Mouse (Mus musculus) lung, postnatal 0 days (tissue): ENCODE measurements around the gene Ddx27.

ENCODE experiments used
- CTCF ChIP-seq: IDR thresholded peaks from 2 replicates; pipeline ENCODE4 v1.5.1; 2016; ENCODE audit warnings: antibody characterized with exemption, mild to moderate bottlenecking
- EP300 ChIP-seq: IDR thresholded peaks from 2 replicates; pipeline ENCODE4 v1.6.1; 2016; ENCODE audit warnings: antibody characterized with exemption, mild to moderate bottlenecking, control low read depth

DNA sequence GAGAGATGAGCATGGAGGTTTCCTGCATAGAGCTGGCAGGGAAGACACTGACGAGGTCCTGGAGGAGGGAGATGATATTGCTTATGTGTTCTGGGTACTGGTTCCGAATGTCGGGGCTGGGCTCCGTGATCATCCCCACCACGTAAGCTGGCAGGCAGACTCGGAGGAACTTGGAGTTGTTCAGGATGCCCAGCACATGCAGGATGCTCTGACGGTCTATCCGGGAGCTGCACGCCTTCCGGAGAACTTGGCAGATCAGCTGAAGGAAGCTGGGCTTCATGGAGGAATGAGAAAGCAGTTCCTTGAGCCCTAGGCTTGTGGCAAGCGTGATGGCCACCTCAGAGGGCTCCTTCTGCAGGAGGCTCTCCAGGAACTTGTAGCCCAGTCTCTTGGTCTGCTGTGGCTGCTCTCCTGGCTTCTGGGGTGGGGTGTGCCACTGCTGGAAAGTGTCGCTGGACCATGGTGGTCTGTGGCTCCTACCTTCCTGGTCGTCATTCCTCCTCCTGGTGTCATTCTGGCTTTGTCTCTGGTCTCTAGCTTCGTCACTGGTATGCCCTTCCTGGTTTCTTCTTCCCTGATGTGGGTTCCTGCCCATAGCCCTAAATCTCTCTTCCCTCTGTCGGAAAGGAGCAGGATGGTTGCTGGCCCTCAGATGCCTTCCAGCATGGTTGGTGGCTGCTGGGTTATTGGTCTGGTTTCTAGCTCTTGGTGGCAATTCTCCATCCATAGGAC, 41.4 kb downstream of the Ddx27 start:
- TF ChIP-seq CTCF = no peak
- no peak for TF ChIP-seq EP300
